Mouse (Mus musculus) R1 (cell line): ENCODE results near the gene Tax1bp1.

ENCODE experiments used
- DNase-seq: peaks from one replicate; pipeline ENCODE4 v3.0.0-alpha.2; 2018; ENCODE audit warnings: low read depth, low spot score

Gene Tax1bp1

GRCm38 (mm10) chr6:52705280-52705679, 8.2 kb upstream of the Tax1bp1 start:
- no peak for DNase-seq

DNA sequence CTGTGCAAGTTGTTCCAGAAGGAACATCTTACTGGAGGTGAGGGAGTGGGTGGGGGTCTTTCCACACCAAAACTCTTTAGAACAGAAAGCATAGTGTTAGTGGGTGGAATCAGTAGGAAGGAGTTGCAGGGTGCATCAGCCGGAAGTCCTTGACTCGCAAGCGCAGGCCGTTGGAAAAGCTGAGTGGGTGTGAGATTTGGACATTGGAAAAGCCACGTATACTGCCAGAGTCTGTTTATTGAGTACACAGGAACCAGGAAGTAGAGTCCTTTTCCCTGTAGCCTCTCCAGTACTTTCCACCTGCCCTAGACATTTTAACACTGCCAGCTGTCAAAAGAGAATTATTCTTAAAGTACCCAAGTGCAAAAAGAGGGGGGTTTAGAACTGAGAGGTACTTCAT, 5.7 kb upstream of the Tax1bp1 start:
- DNase-seq = peak; percentile 7

DNA sequence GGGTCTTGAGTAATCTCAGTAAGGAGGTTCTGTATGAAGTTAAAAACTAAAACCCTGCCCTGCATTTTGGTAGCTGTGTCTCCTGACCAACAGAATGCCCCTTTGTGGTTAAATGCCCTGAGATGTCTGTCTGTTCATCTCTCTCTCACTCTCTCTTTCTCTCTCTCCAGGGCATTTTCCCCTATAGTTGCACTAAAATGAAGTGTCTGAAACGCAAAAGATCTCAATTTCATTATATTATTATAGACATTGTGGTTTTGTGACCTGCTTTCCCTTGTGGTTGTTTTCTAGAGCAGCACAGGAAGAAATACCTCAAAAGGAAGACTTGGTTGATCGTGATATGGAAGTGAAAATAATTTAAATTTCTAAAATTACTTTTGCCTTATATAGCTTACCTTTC, 966 bp upstream of the Tax1bp1 start:
- DNase-seq = no peak

DNA sequence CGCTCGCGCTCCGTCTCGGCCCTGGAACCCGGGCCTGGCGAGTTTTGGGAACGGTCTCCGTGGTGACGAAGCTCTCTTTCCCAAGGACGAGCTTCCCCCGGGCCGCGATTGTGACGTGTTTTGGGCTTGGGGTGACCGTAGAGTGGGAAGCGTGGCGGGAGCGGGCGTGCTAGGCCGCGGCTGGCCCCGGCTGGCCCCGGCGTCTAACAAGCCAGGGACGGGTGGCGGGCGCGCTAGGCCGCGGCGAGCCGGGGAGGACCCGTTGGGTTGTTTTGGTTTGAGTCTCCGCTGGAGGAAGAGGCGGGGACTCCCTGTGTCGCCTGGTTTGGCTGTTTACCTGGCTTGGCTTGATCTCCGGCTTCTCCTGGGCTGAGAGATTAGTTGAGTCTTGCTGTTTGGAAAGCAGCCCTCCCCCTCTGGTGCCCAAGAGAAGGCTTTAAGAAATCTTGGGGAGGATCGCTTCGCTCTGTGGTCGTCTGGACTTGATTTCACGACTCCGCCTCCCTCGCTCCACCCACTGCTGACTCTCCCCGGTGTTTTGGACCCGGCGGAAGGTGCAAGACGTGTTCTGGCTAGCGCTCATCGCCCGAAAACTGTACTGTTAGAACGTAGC, 474 bp downstream of the Tax1bp1 start:
- peak; percentile 92 for DNase-seq

DNA sequence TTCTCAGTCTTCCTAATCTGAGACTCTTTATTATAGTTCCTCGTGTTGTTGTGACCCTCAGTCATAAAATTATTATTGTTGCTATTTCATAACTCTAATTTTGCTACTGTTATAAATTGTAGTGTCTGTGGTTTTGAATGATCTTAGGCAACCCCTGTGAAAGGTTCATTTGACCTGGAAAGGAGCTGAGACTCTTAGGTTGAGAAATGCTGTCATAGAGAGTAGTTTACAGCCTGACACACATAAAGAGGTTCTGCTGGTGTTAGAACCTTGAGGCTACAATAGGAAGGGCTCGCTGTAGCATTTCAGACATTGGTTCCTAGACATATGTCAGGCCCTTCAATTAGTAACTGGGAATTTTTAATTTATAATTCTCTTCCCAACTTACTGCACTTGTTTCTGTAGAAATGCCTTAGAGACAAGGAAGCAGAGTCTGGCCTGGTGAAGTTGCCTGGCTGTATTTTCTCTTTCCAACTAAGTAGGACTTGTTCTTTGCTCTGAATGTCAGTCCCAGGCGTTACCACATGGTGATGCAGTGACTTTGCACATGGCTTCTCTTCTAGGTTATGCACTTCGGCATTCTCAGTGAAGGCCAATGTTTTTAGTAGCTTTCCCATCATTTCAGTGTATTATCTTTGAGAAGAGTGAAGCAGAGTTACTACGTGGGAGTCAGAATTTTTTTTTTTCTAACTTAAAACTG, 4.1 kb downstream of the Tax1bp1 start:
- peak; percentile 16 for DNase-seq

GRCm38 (mm10) chr6:52724805-52725439, 11.4 kb downstream of the Tax1bp1 start:
- peak; percentile 60 for DNase-seq

DNA sequence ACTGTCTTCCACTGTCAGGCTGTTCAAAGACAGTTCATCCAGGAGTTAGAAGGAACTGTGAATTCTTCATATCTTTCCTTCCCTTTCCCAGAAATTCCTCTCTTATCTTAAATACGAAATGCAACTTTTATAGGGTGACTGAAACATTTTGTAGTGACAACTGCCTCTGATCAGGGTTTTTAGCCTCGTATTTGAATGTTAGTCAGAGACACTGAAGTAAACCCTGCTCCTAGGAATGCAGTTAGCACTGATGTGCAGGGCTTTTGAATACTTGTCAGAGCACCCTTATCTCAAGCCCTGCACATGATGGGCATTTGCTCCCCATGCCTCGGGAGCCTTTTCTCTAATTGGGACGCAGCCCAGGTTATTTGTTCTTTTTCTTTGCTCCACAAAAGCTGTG, 16.8 kb downstream of the Tax1bp1 start:
- no peak for DNase-seq

DNA sequence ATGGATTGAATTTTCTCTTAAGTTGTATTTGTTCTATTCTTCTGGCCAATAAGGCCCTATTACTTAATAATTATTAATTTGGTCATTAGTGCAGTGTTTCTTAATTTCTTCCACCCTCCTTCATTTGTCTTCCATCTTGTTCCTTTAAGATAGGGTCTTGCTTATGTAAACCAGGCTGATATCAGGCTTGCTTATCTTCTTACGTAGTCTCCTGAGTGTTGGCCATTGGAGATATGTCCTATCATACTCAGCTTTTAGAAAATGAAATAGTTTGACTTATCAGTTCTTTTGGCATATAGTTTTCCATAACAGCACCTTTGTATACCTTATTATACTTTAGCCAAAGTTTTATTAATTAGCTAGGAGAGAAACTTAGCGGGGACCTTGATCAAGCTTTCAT, 21.1 kb downstream of the Tax1bp1 start:
- DNase-seq = no peak

GRCm38 (mm10) chr6:52752832-52753231, 39.3 kb downstream of the Tax1bp1 start:
- no peak for DNase-seq

- DNase-seq = no peak
Observed at GRCm38 (mm10) chr6:52765206-52765605, 51.7 kb downstream of the Tax1bp1 start.

GRCm38 (mm10) chr6:52770789-52771188, 57.3 kb downstream of the Tax1bp1 start:
- no peak for DNase-seq

GRCm38 (mm10) chr6:52773132-52773531, 59.6 kb downstream of the Tax1bp1 start:
- DNase-seq = no peak

- peak; percentile 21 for DNase-seq
Observed at GRCm38 (mm10) chr6:52775350-52775749, 61.8 kb downstream of the Tax1bp1 start.

DNA sequence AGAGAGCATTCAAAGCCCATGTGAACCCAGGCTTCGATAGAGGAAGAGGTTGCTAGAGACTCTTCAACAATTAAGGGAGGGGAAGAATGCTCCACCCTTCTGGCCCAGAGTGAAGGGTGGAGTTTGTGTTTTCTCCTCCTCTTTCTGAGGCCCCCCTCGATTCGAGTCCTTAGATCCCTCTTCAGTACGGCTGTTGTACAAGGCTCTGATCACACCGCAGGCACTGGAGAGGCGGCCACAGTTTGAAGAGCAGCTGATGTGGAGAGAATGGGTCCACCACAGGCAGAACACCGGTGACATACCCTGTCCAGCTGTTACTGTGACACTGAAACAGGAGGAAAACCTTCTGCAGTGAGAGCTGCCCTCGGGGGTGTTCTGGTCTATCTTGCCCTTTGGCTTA, 62.4 kb downstream of the Tax1bp1 start:
- no peak for DNase-seq

DNA sequence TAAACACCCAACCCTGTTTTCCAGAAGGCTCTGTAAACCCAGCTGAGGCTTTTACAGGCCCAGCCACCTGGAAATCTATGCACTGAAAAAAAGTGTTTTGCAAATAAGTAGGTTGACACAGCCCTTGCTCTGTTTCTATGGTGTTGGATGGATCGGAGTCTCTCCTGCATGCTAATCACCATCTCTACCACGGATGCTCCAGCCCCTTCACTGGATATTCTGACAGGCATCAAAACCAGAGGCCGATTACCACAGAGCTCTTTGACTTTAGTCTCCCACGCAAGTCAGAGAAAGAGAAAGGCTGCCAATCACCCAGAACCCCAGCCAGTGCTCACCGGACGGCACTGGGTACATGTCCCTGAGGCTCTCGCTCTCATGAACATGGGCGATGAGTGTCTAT, 63.5 kb downstream of the Tax1bp1 start:
- no peak for DNase-seq

GRCm38 (mm10) chr6:52778523-52778922, 65.0 kb downstream of the Tax1bp1 start:
- no peak for DNase-seq

- no peak for DNase-seq
Observed at GRCm38 (mm10) chr6:52779546-52779945, 66.0 kb downstream of the Tax1bp1 start.

DNA sequence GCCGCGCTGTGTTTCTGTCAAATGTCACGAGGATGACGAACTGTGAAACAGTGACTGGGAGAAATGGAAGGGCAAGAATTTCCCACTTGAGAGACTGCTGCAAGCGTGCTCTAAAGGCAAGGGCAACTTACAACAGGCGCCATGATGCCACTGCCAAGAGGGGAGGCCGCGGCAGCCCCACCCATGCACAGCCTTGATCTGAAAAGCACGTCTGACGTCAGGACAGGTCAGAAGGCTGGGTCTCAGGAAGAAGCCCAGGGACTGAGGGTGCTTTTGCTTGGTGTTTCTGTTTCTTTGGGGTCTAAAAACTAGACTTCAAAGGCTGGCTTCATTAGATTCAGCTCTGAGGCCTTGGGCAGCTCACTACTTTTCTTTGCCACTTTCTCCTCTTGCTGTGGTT, 76.8 kb downstream of the Tax1bp1 start:
- peak; percentile 53 for DNase-seq

DNA sequence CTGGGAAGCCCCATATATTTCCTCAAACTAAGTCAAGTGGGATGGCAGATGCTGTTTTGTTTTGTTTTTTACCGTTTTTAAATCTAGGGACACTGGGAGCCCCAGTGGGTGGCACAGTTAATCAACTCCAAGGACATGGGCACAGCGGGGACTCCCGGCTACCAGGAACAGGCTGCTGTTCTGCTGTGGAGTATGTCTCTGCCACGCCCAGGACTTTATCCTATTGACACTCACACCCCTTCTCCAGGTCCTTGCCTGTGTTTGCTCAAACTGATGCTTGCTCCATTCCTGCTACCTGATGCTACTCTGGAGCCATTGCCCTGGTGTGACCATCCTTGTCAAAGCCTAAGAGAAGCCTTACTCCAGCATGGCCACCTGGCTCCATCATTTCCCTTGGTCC, 77.3 kb downstream of the Tax1bp1 start:
- peak; percentile 77 for DNase-seq

- no peak for DNase-seq
Observed at GRCm38 (mm10) chr6:52792455-52792854, 78.9 kb downstream of the Tax1bp1 start.

DNA sequence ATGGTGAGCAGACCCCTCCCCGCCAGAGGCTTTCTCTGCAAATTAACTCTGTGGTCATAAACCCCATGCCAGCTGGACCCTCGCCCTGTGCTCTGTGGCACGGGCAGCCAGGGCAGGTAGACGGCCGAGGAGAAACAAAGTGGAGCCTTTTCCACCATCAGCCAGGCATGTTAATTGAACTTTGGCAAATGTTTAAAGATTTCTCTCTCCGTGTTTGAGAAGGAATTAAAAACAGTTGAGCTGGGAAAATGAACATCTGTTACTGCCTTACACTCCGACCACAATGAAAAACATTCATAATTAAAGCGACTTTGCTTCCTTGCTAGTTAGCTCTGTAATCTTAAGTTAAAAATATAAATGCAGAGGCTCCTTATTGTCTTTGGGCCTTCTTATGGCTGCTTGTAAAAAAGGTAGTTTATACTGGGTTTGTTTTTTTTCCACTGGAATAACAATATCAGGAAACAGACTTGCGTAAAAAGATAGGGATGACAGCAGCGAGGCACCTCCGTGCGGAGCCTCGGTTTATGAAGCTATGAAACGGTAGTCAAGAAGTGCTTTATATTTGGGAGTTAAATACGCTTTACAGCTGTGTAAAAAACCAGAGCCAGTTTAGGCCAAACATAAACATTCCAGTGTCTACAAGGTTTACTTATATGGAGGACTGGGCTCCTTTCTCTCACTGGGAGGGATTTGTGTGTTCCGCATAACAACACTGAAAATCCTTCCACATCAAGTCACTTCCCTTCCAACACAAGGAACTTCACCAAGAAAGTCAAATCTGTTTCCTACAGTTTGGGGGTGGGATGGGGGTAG, 81.7 kb downstream of the Tax1bp1 start:
- DNase-seq = no peak

DNA sequence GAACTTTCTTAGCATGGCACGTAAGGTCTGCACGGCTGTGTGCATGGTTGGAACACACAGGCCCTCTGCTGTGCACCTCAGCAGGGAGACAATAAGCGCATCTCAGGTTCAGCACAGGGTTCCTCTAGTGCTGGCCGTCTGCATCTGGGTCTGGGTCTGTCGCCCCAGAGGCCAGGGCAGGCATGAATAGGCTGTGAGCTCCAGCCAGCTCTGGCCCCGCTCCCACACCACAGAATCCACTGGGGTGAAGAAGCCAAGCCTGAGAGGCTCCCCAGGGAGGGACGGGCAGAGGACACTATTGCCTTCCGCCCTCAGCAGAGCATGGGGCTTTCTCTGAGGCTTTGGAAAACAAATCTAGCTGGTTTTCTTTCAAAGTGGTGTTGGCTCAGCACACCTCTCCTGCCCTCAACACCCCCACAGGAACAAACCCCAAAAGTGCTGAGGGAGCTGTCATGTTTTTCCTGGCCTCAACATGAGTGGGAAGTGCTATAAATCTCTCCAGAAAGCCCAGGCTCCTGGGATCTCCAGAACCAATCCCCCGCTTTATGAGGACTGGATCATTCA, 82.6 kb downstream of the Tax1bp1 start:
- no peak for DNase-seq
